Mouse (Mus musculus): Measurements from ENCODE around the gene Aldh1l1.
"Not testable (repeated sequence)": the region's sequence is repeated elsewhere in the genome, so short reads cannot be mapped to it uniquely, and the experiment has no call there.

Aldh1l1 gene

GRCm38 (mm10) chr6:90616481-90616880 is 130.3 kb downstream of the Aldh1l1 start:
- DNase-seq (ENCODE audit: extremely low read depth, insufficient read length, low spot score) = no peak

GRCm38 (mm10) chr6:90618274-90618673 is 132.0 kb downstream of the Aldh1l1 start:
- no peak for DNase-seq (ENCODE audit: extremely low read depth, insufficient read length, low spot score)

GRCm38 (mm10) chr6:90618821-90619636 is 132.8 kb downstream of the Aldh1l1 start:
- no peak for DNase-seq (ENCODE audit: extremely low read depth, insufficient read length, low spot score)

GRCm38 (mm10) chr6:90619936-90620335 is 133.7 kb downstream of the Aldh1l1 start:
- DNase-seq (ENCODE audit: extremely low read depth, insufficient read length, low spot score) = no peak

- no peak for DNase-seq (ENCODE audit: extremely low read depth, insufficient read length, low spot score)
Measured at GRCm38 (mm10) chr6:90620791-90621583, 134.8 kb downstream of the Aldh1l1 start.

GRCm38 (mm10) chr6:90621584-90621890 is 135.3 kb downstream of the Aldh1l1 start:
- no peak for DNase-seq (ENCODE audit: extremely low read depth, insufficient read length, low spot score)

- DNase-seq (ENCODE audit: extremely low read depth, insufficient read length, low spot score) = no peak
Measured at GRCm38 (mm10) chr6:90622758-90623455, 136.7 kb downstream of the Aldh1l1 start.

GRCm38 (mm10) chr6:90623456-90623836 is 137.2 kb downstream of the Aldh1l1 start:
- DNase-seq (ENCODE audit: extremely low read depth, insufficient read length, low spot score) = no peak

- no peak for DNase-seq (ENCODE audit: extremely low read depth, insufficient read length, low spot score)
Measured at GRCm38 (mm10) chr6:90624184-90624583, 138.0 kb downstream of the Aldh1l1 start.

- no peak for DNase-seq (ENCODE audit: extremely low read depth, insufficient read length, low spot score)
Measured at GRCm38 (mm10) chr6:90624733-90625132, 138.5 kb downstream of the Aldh1l1 start.

GRCm38 (mm10) chr6:90625207-90625994 is 139.2 kb downstream of the Aldh1l1 start:
- DNase-seq (ENCODE audit: extremely low read depth, insufficient read length, low spot score) = no peak

- DNase-seq (ENCODE audit: extremely low read depth, insufficient read length, low spot score) = no peak
Measured at GRCm38 (mm10) chr6:90627556-90627955, 141.3 kb downstream of the Aldh1l1 start.

GRCm38 (mm10) chr6:90629506-90629905 is 143.3 kb downstream of the Aldh1l1 start:
- DNase-seq (ENCODE audit: extremely low read depth, insufficient read length, low spot score) = no peak

- no peak for DNase-seq (ENCODE audit: extremely low read depth, insufficient read length, low spot score)
Measured at GRCm38 (mm10) chr6:90630427-90630826, 144.2 kb downstream of the Aldh1l1 start.

GRCm38 (mm10) chr6:90632526-90632925 is 146.3 kb downstream of the Aldh1l1 start:
- DNase-seq (ENCODE audit: extremely low read depth, insufficient read length, low spot score) = not testable (repeated sequence)

- DNase-seq (ENCODE audit: extremely low read depth, insufficient read length, low spot score) = no peak
Measured at GRCm38 (mm10) chr6:90635081-90635480, 148.9 kb downstream of the Aldh1l1 start.

- no peak for DNase-seq (ENCODE audit: extremely low read depth, insufficient read length, low spot score)
Measured at GRCm38 (mm10) chr6:90635611-90636010, 149.4 kb downstream of the Aldh1l1 start.

GRCm38 (mm10) chr6:90643057-90643456 is 156.8 kb downstream of the Aldh1l1 start:
- DNase-seq (ENCODE audit: extremely low read depth, insufficient read length, low spot score) = no peak

GRCm38 (mm10) chr6:90644965-90645364 is 158.7 kb downstream of the Aldh1l1 start:
- no peak for DNase-seq (ENCODE audit: extremely low read depth, insufficient read length, low spot score)

- DNase-seq (ENCODE audit: extremely low read depth, insufficient read length, low spot score) = no peak
Measured at GRCm38 (mm10) chr6:90648391-90648790, 162.2 kb downstream of the Aldh1l1 start.

- no peak for DNase-seq (ENCODE audit: extremely low read depth, insufficient read length, low spot score)
Measured at GRCm38 (mm10) chr6:90649279-90649678, 163.1 kb downstream of the Aldh1l1 start.
